Mouse (Mus musculus) CH12.LX (cell line): Measurements from ENCODE around the gene Mmp9. TPM values are rescaled to one million over a fixed set of nuclear protein-coding genes. Genes with fewer than 3 reads are reported as not detected.

Experiments
- DNase-seq: peaks from one replicate; pipeline ENCODE4 v3.0.0-alpha.2; 2013; ENCODE audit errors: extremely low read depth
- H3K27ac ChIP-seq: 2 replicates; pipeline ENCODE4 v1.5.1; 2012; ENCODE audit warnings: low read depth, mild to moderate bottlenecking, control low read depth, moderate library complexity; ENCODE audit not compliant: insufficient read depth
- H3K27me3 ChIP-seq: replicated peaks from 2 replicates; pipeline ENCODE3; 2012; ENCODE audit warnings: inconsistent platforms
- H3K36me3 ChIP-seq, 2 experiments: replicated peaks in 1 of 2; 2 replicates each; pipeline versions ENCODE3 to v1.6.1; 2012; ENCODE audit warnings: inconsistent platforms in 1 of 2, low read length in 1 of 2, mild to moderate bottlenecking in 1 of 2, mixed read lengths in 1 of 2, moderate library complexity in 1 of 2; ENCODE audit not compliant: control insufficient read depth in 1 of 2, insufficient read depth in 1 of 2
- H3K4me1 ChIP-seq, 2 experiments: 2 replicates each; pipeline ENCODE4 v1.6.1; 2012; ENCODE audit warnings: inconsistent platforms in 1 of 2, moderate library complexity in 1 of 2; ENCODE audit not compliant: insufficient read depth in 2 of 2, control insufficient read depth in 1 of 2
- H3K4me2 ChIP-seq: 2 replicates; pipeline ENCODE4 v1.6.1; 2012; ENCODE audit warnings: low read depth, mild to moderate bottlenecking, control low read depth; ENCODE audit not compliant: poor library complexity, insufficient read depth, severe bottlenecking
- H3K4me3 ChIP-seq, 3 experiments: fragments of 150-350 bp in 1 of 3; sonication (generic) in 1 of 3; replicated peaks in 1 of 3; 2 replicates each; pipeline versions ENCODE3 to v1.5.1; 2011 to 2012; ENCODE audit warnings: low read depth in 2 of 3, low read length in 2 of 3, mild to moderate bottlenecking in 2 of 3, moderate library complexity in 2 of 3, control low read depth in 1 of 3, improper control_type of control experiment in 1 of 3, inconsistent platforms in 1 of 3, mixed read lengths in 1 of 3; ENCODE audit not compliant: poor library complexity in 1 of 3
- H3K79me2 ChIP-seq: replicated peaks from 2 replicates; pipeline ENCODE4 v1.6.1; 2012; ENCODE audit warnings: mild to moderate bottlenecking, moderate library complexity; ENCODE audit not compliant: control insufficient read depth, poor library complexity, insufficient read depth, severe bottlenecking; ENCODE audit errors: extremely low read depth
- H3K9ac ChIP-seq: 2 replicates; pipeline ENCODE4 v1.6.1; 2012; ENCODE audit warnings: low read depth, mild to moderate bottlenecking, control low read depth, moderate library complexity; ENCODE audit not compliant: insufficient read depth
- H3K9me3 ChIP-seq: replicated peaks from 2 replicates; pipeline ENCODE3; 2012; ENCODE audit warnings: low read length, inconsistent platforms, mixed read lengths
- CHD1 ChIP-seq: IDR thresholded peaks from 2 replicates; pipeline ENCODE4 v1.6.1; 2012; ENCODE audit warnings: low read depth, low read length, improper control_type of control experiment, inconsistent platforms
- CTCF ChIP-seq, 2 experiments: IDR thresholded peaks in 1 of 2; conservative IDR thresholded peaks in 1 of 2; 2 replicates each; pipeline ENCODE4 v1.5.1; 2011 to 2012; ENCODE audit warnings: low read depth in 2 of 2, low read length in 2 of 2, improper control_type of control experiment in 1 of 2, inconsistent platforms in 1 of 2, mild to moderate bottlenecking in 1 of 2, moderate library complexity in 1 of 2
- E2F4 ChIP-seq: IDR thresholded peaks from 2 replicates; pipeline ENCODE4 v1.6.1; 2011; ENCODE audit warnings: low read depth, low read length, improper control_type of control experiment; ENCODE audit not compliant: insufficient replicate concordance
- ELF1 ChIP-seq: IDR thresholded peaks from 2 replicates; pipeline ENCODE4 v1.6.1; 2014; ENCODE audit warnings: low read depth, mild to moderate bottlenecking, inconsistent platforms, low read length, improper control_type of control experiment
- EP300 ChIP-seq: IDR thresholded peaks from 2 replicates; pipeline ENCODE4 v1.6.1; 2011; ENCODE audit warnings: low read length, improper control_type of control experiment
- JUN ChIP-seq: IDR thresholded peaks from 2 replicates; pipeline ENCODE4 v1.6.1; 2011; ENCODE audit warnings: low read depth, mild to moderate bottlenecking, low read length, improper control_type of control experiment, moderate library complexity; ENCODE audit not compliant: insufficient read depth
- JUND ChIP-seq: conservative IDR thresholded peaks from 2 replicates; pipeline ENCODE4 v1.6.1; 2011; ENCODE audit warnings: low read depth, low read length, improper control_type of control experiment
- MAX ChIP-seq: IDR thresholded peaks from 2 replicates; pipeline ENCODE4 v1.6.1; 2011; ENCODE audit warnings: low read length, improper control_type of control experiment
- MEF2A ChIP-seq: IDR thresholded peaks from 2 replicates; pipeline ENCODE4 v1.6.1; 2014; ENCODE audit warnings: low read depth, mild to moderate bottlenecking, inconsistent platforms, low read length, improper control_type of control experiment, borderline replicate concordance
- NELFE ChIP-seq: IDR thresholded peaks from 2 replicates; pipeline ENCODE4 v1.6.1; 2011; ENCODE audit warnings: low read depth, low read length, improper control_type of control experiment
- POLR2A ChIP-seq: IDR thresholded peaks from 2 replicates; pipeline ENCODE4 v1.6.1; 2011; ENCODE audit warnings: low read depth, mild to moderate bottlenecking, improper control_type of control experiment, low read length
- RAD21 ChIP-seq: IDR thresholded peaks from 2 replicates; pipeline ENCODE4 v1.6.1; 2011; ENCODE audit warnings: low read depth, mild to moderate bottlenecking, low read length, improper control_type of control experiment, moderate library complexity
- SIN3A ChIP-seq: IDR thresholded peaks from 2 replicates; pipeline ENCODE4 v1.6.1; 2012; ENCODE audit warnings: low read length, improper control_type of control experiment, inconsistent platforms
- SMC3 ChIP-seq: IDR thresholded peaks from 2 replicates; pipeline ENCODE4 v1.6.1; 2011; ENCODE audit warnings: low read depth, low read length, improper control_type of control experiment
- TCF12 ChIP-seq: IDR thresholded peaks from 2 replicates; pipeline ENCODE4 v1.6.1; 2014; ENCODE audit warnings: low read depth, mild to moderate bottlenecking, inconsistent platforms, low read length, improper control_type of control experiment
- UBTF ChIP-seq: IDR thresholded peaks from 2 replicates; pipeline ENCODE4 v1.6.1; 2012; ENCODE audit warnings: low read depth, mild to moderate bottlenecking, inconsistent platforms, low read length, improper control_type of control experiment, moderate library complexity
- ZC3H11A ChIP-seq: IDR thresholded peaks from 2 replicates; pipeline ENCODE4 v1.6.1; 2012; ENCODE audit warnings: low read depth, mild to moderate bottlenecking, inconsistent platforms, low read length, improper control_type of control experiment
- ZNF384 ChIP-seq: IDR thresholded peaks from 2 replicates; pipeline ENCODE4 v1.6.1; 2012; ENCODE audit warnings: low read depth, low read length, improper control_type of control experiment, inconsistent platforms
- dilution Hi-C: fragments of 300-500 bp; cut with MboI; formaldehyde crosslinking; loops from 2 replicates; pipeline ENCODE4 v1.14.3; 2020; ENCODE audit warnings: low sequenced_read_pairs; ENCODE audit not compliant: extremely low pct_unique_long_range_greater_than_20kb, extremely low pct_ligation_motif_present
- in situ Hi-C: fragments of 300-500 bp; cut with MboI; formaldehyde crosslinking; loops from 3 replicates; pipeline ENCODE4 v1.14.3; 2019; ENCODE audit warnings: low sequenced_read_pairs, low pct_ligation_motif_present, low pct_unique_long_range_greater_than_20kb, mixed read lengths
- polyA plus RNA-seq: library from polyadenylated mRNA; unstranded; fragments of >175 nt; gene quantifications from 2 replicates; pipeline ENCODE4 v1.2.1, GENCODE M21; 2012; ENCODE audit warnings: low read depth; ENCODE audit not compliant: insufficient read length
- total RNA-seq, 2 experiments: library from RNA; depleted of rRNA; stranded (reverse); fragments of 300-350 nt in 1 of 2; fragments of >200 nt in 1 of 2; gene quantifications; 2 replicates each; pipeline ENCODE4 v1.2.3; 2012 to 2014

Gene Mmp9
- total and polyA plus RNA-seq, 3 experiments = not detected

- H3K4me1 ChIP-seq = peaks cover 6 to 25% of the 10 kb centered on the region in 2 experiments
- no peak overlapping the region for H3K4me3 ChIP-seq
- no peak overlapping the region for H3K27ac ChIP-seq
- in situ Hi-C loops (no loop called here), dilution Hi-C loops (no loop called here)
- DNase-seq = peak; percentile 55
- no peaks in the 10 kb centered on the region for H3K79me2 ChIP-seq
- TF ChIP-seq SIN3A (no peak), CTCF (conservative IDR thresholded peaks at IDR 0.05 in 1 of 2, IDR thresholded peaks at IDR 0.05 in 1 of 2; ENCODE audit: low read depth in 2 of 2, low read length in 2 of 2) (peak in 1 of 2 experiments; percentile 58; a peak in 3 of 4 replicates), MEF2A (no peak), RAD21 (peak; percentile 24), SMC3 (peak; percentile 46)
- H3K4me2 ChIP-seq = no peak overlapping the region
- H3K27me3 ChIP-seq = no peaks in the 10 kb centered on the region
- peaks cover 5 to 26% of the 10 kb centered on the region in 2 experiments for H3K36me3 ChIP-seq
- no peaks in the 10 kb centered on the region for H3K9me3 ChIP-seq
- H3K9ac ChIP-seq = no peak overlapping the region
Measured at GRCm38 (mm10) chr2:164918325-164918724, 22.3 kb upstream of the Mmp9 start.

- Histone ChIP-seq H3K36me3 (peaks cover 5 to 23% of the 10 kb centered on the region in 2 experiments), H3K9ac (no peak overlapping the region), H3K27me3 (no peaks in the 10 kb centered on the region), H3K79me2 (no peaks in the 10 kb centered on the region), H3K27ac (no peak overlapping the region), H3K4me1 (peaks cover 0 to 6% of the 10 kb centered on the region in 2 experiments; a peak in 2 of 4 replicates), H3K9me3 (no peaks in the 10 kb centered on the region), H3K4me3 (no peak overlapping the region), H3K4me2 (no peak overlapping the region)
- TF ChIP-seq ELF1 (no peak), EP300 (no peak), JUND (no peak), NELFE (no peak), UBTF (no peak), TCF12 (no peak), E2F4 (no peak), MEF2A (no peak), POLR2A (no peak), SMC3 (no peak), JUN (no peak), ZNF384 (no peak)
- DNase-seq = no peak
- dilution Hi-C loops = no loop called here
- in situ Hi-C loops = no loop called here
Measured at GRCm38 (mm10) chr2:164921984-164922383, 18.6 kb upstream of the Mmp9 start.

GRCm38 (mm10) chr2:164923291-164923690 is 17.3 kb upstream of the Mmp9 start:
- Histone ChIP-seq H3K36me3 (peaks cover 5 to 20% of the 10 kb centered on the region in 2 experiments), H3K27ac (no peak overlapping the region), H3K27me3 (no peaks in the 10 kb centered on the region), H3K4me2 (no peak overlapping the region), H3K4me3 (no peak overlapping the region), H3K9ac (no peak overlapping the region), H3K79me2 (no peaks in the 10 kb centered on the region), H3K4me1 (no peaks in the 10 kb centered on the region; a peak in 1 of 4 replicates), H3K9me3 (no peaks in the 10 kb centered on the region)
- no peak for DNase-seq
- dilution Hi-C loops = no loop called here
- in situ Hi-C loops = no loop called here
- TF ChIP-seq ZC3H11A (no peak), CHD1 (no peak), MAX (no peak)
